Mouse (Mus musculus) hematopoietic stem cell, adult 5-6 weeks (primary cell): ENCODE results near the gene Gm10300. TPM values are rescaled to one million over a fixed set of nuclear protein-coding genes. Genes with fewer than 3 reads are reported as not detected.

Experiments
- ATAC-seq, 2 experiments: fragments of 125-278 bp in 1 of 2; replicated peaks in 1 of 2; 2 replicates each; pipeline ENCODE4 v1.8.0; 2016 to 2017; ENCODE audit warnings: inconsistent platforms in 2 of 2, mild to moderate bottlenecking in 2 of 2, moderate number of reproducible peaks in 2 of 2, low read depth in 1 of 2, moderate TSS enrichment in 1 of 2; ENCODE audit not compliant: low FRiP score in 2 of 2, poor library complexity in 2 of 2, severe bottlenecking in 2 of 2, insufficient read depth in 1 of 2, low TSS enrichment in 1 of 2
- total RNA-seq: library from RNA; stranded (forward); fragments of 172-1452, 232-1000 nt; gene quantifications from 2 replicates; pipeline ENCODE4 v1.2.3, GENCODE M21; 2017

The Gm10300 gene
- total RNA-seq, 1 experiment from 2014 or later: 2.3 TPM

- no peak for ATAC-seq
Observed at GRCm38 (mm10) chr4:132048011-132048991, 26.2 kb upstream of the Gm10300 start.

GRCm38 (mm10) chr4:132048995-132049404 is 25.5 kb upstream of the Gm10300 start:
- peak; percentile 95 to 96 for ATAC-seq

GRCm38 (mm10) chr4:132049549-132050200 is 24.8 kb upstream of the Gm10300 start:
- no peak for ATAC-seq

- ATAC-seq: no peak
Observed at GRCm38 (mm10) chr4:132051321-132052275, 22.9 kb upstream of the Gm10300 start.

- no peak for ATAC-seq
Observed at GRCm38 (mm10) chr4:132057311-132057710, 17.2 kb upstream of the Gm10300 start.

- ATAC-seq: no peak
Observed at GRCm38 (mm10) chr4:132059541-132059940, 15.0 kb upstream of the Gm10300 start.

- no peak; a peak in 1 of 4 replicates for ATAC-seq
Observed at GRCm38 (mm10) chr4:132060040-132060832, 14.3 kb upstream of the Gm10300 start.

- ATAC-seq: no peak
Observed at GRCm38 (mm10) chr4:132062289-132062688, 12.2 kb upstream of the Gm10300 start.

GRCm38 (mm10) chr4:132062934-132063884 is 11.3 kb upstream of the Gm10300 start:
- no peak for ATAC-seq

- no peak for ATAC-seq
Observed at GRCm38 (mm10) chr4:132064550-132064949, 9.9 kb upstream of the Gm10300 start.

- ATAC-seq: peak; percentile 42 to 62; a peak in 2 of 4 replicates
Observed at GRCm38 (mm10) chr4:132065578-132065977, 8.9 kb upstream of the Gm10300 start.

- ATAC-seq: no peak
Observed at GRCm38 (mm10) chr4:132066101-132066773, 8.3 kb upstream of the Gm10300 start.

- ATAC-seq: no peak
Observed at GRCm38 (mm10) chr4:132067112-132067937, 7.2 kb upstream of the Gm10300 start.

GRCm38 (mm10) chr4:132067938-132068235 is 6.6 kb upstream of the Gm10300 start:
- ATAC-seq: no peak

GRCm38 (mm10) chr4:132071674-132072073 is 2.8 kb upstream of the Gm10300 start:
- ATAC-seq: no peak
